Mouse (Mus musculus): ENCODE data around the gene Vwce.

- TF ChIP-seq TAL1 (IDR thresholded peaks at IDR 0.05; ENCODE audit: low read length): no peak
- no peak for TF ChIP-seq GATA1 (IDR thresholded peaks at IDR 0.05; ENCODE audit: low read length)
Measured at GRCm38 (mm10) chr19:10692361-10692760, 58.3 kb downstream of the Vwce start.
